Mouse (Mus musculus): ENCODE data around the gene Olfr1102.

Gene Olfr1102

GRCm38 (mm10) chr2:86998098-86998497 is at the start of gene Olfr1102:
Gene Olfr1102 (plus strand): TSS chr2:86998398.
- no peak for DNase-seq (ENCODE audit: low spot score in 2 of 2)

DNA sequence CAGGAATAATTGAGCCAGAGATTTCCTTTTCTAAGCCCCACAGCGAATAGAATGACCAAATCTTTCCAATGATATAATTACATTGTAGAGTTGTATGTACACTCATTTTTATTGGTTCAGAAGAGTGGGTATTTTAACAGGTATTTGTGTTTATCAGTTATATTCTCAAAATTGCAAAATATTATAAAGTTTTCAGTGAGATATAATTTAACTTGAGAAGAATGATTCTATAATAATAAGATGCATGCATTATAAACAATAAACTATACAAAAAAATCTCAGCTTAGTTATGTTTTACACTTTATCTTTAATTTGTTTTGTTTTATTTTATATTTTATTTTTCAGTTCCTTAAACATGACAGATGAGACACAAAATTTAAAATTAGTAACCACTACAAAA is 37.6 kb upstream of the Olfr1102 start, which contains the start of gene Olfr1099:
Gene Olfr1099 (minus strand): TSS at position 101 of the 400 bp plus-strand sequence.
- DNase-seq (ENCODE audit: low spot score in 2 of 2): no peak

DNA sequence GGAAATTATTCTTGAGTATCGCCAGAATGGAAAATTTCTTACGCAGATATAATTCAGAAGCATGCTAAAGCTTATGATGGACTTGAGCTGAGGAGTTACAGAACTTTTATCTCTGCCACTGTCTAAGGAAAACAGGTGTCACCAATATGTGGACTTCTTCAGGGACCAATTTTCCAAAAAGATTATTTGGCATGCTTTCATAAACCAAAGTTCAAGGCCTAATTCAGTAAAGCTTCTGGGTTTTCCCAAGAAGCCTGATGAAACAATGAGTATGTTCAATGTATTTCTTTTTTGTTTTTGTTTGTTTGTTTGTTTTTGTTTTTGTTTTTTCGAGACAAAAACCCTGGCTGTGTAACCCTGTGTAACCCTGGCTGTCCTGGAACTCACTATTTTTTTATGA is 18.3 kb upstream of the Olfr1102 start, which contains the start of gene Olfr1100:
Gene Olfr1100 (minus strand): TSS at position 101 of the 400 bp plus-strand sequence.
- no peak for DNase-seq (ENCODE audit: low spot score in 2 of 2)

DNA sequence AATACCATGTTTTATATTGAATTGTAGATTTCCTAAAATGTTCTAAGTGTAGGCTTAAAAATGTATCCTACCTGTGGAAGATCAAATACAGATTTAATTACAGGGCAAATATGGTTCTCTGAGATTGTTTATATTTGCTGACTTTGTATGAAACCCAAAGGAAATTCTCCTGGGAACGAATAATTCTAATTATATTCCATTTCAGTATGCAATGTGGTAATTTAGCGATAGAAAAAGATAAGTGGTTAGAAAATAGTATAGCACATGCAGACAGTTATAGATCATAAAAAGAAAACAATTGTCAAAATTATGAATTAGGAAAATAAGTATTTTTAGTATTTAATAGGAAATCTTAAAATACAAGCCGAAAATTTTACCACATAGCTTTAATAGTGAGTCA is 7.1 kb upstream of the Olfr1102 start, which contains the start of gene Olfr1101:
Gene Olfr1101 (minus strand): TSS at position 101 of the 400 bp plus-strand sequence.
- no peak for DNase-seq (ENCODE audit: low spot score in 2 of 2)

DNA sequence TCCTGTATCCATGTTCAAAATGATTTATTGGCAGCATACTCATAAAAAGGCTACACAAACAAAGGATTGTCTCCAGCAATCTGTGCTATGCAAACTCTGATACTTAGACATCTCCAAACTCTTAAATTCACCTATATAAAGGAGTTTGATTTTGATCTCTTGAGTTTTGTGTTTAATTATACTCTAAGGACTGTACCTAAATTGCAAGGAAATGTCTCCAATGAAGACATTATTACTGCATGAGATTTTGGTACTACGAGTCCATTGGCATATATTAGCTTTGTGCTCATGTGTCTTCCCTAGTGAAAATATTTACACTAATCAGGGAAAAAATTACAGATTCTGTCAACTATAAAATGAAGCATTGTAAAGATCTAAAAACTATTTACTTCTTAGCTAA is 28.8 kb downstream of the Olfr1102 start, which contains the start of gene Olfr1104:
Gene Olfr1104 (minus strand): TSS at position 101 of the 400 bp plus-strand sequence.
- no peak for DNase-seq (ENCODE audit: low spot score in 2 of 2)

- DNase-seq (ENCODE audit: low spot score in 2 of 2): no peak
Measured at GRCm38 (mm10) chr2:87036431-87036830, 38.2 kb downstream of the Olfr1102 start, which contains the start of gene Olfr1105. Gene Olfr1105 (minus strand): TSS chr2:87036531.

GRCm38 (mm10) chr2:87052173-87052572 is 54.0 kb downstream of the Olfr1102 start, which contains the start of gene Olfr1106:
Gene Olfr1106 (minus strand): TSS chr2:87052273.
- no peak for DNase-seq (ENCODE audit: low spot score in 2 of 2)
